Mouse (Mus musculus) bone marrow macrophage, adult 2 months (primary cell): ENCODE results near the gene Gm21680.
"Not testable (repeated sequence)": the region's sequence is repeated elsewhere in the genome, so short reads cannot be mapped to it uniquely, and the experiment has no call there.

ENCODE experiments used
- CTCF ChIP-seq: IDR thresholded peaks from 2 replicates; pipeline ENCODE4 v1.5.1; 2012; ENCODE audit warnings: low read depth, mild to moderate bottlenecking, low read length, moderate library complexity
- POLR2A ChIP-seq: IDR thresholded peaks from 2 replicates; pipeline ENCODE4 v1.6.1; 2012; ENCODE audit warnings: mild to moderate bottlenecking, low read depth, low read length, borderline replicate concordance

DNA sequence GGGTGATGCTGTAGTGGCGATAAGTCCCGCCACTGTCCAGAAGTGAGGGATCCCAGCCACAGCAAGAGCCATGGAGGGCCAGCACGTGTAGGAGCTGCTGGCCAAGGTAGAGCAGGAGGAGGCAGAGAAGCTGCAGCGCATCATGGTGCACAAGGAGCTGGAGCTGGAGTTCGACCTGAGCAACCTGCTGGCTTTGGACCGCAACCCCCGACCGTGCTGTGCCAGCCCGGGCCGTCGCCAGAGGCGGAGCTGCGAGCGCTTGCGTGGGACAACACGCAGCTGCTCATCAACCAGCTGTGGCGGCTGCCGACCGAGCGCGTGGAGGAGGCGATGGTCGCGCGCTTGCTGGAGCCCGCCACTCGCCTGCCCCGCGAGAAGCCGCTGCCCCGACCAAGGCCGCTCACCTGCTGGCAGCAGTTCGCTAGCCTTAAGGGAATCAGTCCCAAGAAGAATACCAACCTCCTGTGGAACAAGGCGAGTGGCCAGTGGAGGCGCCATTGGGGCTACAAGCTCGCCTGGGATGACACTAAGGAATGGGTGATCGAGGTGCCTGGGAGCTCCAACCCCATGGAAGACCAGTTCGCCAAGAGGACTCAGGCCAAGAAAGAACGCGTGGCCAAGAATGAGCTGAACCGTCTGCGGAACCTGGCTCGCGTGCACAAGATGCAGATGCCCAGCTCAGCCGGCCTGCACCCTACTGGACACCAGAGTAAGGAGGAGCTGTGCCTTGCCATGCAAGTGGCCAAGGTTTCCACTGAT lies 34.7 kb upstream of the Gm21680 start:
- not testable (repeated sequence) for TF ChIP-seq CTCF, POLR2A
